Comparison of ENCODE assay signal across 8 mouse cellular contexts in the genomic region with DNA sequence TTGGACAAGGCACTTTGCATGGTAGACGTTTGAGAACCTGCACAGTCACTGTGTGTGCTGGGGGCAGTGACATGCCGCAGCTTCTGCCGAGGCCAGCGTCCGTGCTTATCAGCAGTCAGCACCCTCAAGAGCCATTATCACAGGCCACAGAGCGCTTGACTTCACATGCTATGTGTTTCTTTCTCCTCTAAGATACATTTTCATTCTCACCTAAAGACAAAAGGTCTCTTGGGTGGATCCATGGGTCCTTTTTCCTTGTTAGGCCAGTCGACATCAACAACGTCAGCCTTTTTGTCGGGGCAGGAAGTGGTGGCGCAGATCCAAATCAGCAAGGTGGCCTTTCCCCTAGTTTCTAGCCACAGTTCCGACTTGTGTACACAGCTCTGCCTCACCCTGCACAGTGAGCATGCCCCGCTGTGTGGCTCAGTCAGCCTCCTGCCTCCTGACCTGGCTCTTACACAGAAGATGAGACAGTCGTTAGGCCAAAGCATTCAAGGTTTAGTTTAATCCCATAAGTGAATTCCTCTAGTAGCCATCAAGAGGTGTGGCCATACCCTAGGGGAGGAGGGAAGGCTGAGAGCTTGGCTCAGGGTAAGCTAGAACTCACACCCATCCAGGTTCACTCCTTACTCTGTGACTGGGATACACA.
DNase-seq lines count a peak whose midpoint lies in the region; ATAC-seq and TF ChIP-seq lines count a peak whose summit lies in the region.

No protein-coding gene starts in this region.

- H3K4me1 ChIP-seq in forebrain, embryonic 12.5 days: peaks cover 3% of the 10 kb centered on the region; the same call in 1 of the 2 replicates
- no peaks in the 10 kb centered on the region for H3K4me1 ChIP-seq in forebrain, embryonic 14.5 days (ENCODE audit: control insufficient read depth, insufficient read depth, low read length)
- H3K4me1 ChIP-seq in liver, postnatal 0 days (ENCODE audit: insufficient read depth): peaks cover 38% of the 10 kb centered on the region

- DNase-seq in forebrain, embryonic 14.5 days (ENCODE audit: low spot score): no peak
- peak; percentile 42 for DNase-seq in ZHBTc4 (ENCODE audit: low read depth, low spot score)
- peak; percentile 82 to 85 for DNase-seq in heart, adult 18-20 months
- peak; percentile 43 to 59 for DNase-seq in kidney, adult 8-10 months
- peak; percentile 86 for DNase-seq in liver, postnatal 0 days
- peak; percentile 12 for DNase-seq in right cerebral cortex, postnatal 4 days
- peak; percentile 87 for DNase-seq in yolk sac, embryonic 10.5 days (ENCODE audit: low spot score)

- TF ChIP-seq EP300 in liver, postnatal 0 days (IDR thresholded peaks at IDR 0.05; ENCODE audit: low read depth): peak; percentile 97

- TF ChIP-seq CTCF in liver, postnatal 0 days (IDR thresholded peaks at IDR 0.05; ENCODE audit: low read depth): 0 out of 2 replicates have a peak, but pooled peaks have one; percentile 12

- ATAC-seq in forebrain, embryonic 12.5 days (ENCODE audit: low FRiP score): no peak
- ATAC-seq in forebrain, embryonic 14.5 days: no peak
- peak; percentile 94 for ATAC-seq in liver, postnatal 0 days

- no peaks in the 10 kb centered on the region for H3K27me3 ChIP-seq in forebrain, embryonic 12.5 days
- H3K27me3 ChIP-seq in forebrain, embryonic 14.5 days (replicated peaks; ENCODE audit: control insufficient read depth, insufficient read depth, low read length): no peaks in the 10 kb centered on the region
- H3K27me3 ChIP-seq in liver, postnatal 0 days (ENCODE audit: insufficient read depth, low read length): no peaks in the 10 kb centered on the region

- H3K27ac ChIP-seq in forebrain, embryonic 12.5 days: 0 out of 2 replicates have a peak overlapping the region, but pooled peaks have one; percentile 36
- no peak overlapping the region for H3K27ac ChIP-seq in forebrain, embryonic 14.5 days (ENCODE audit: low read depth, low read length)
- H3K27ac ChIP-seq in liver, postnatal 0 days (ENCODE audit: low read depth): peak overlapping the region; percentile 97

- H3K9me3 ChIP-seq in forebrain, embryonic 12.5 days: no peaks in the 10 kb centered on the region; the same call in 1 of the 2 replicates
- H3K9me3 ChIP-seq in forebrain, embryonic 14.5 days (replicated peaks; ENCODE audit: control insufficient read depth, low read length): no peaks in the 10 kb centered on the region
- H3K9me3 ChIP-seq in liver, postnatal 0 days (ENCODE audit: low read length): no peaks in the 10 kb centered on the region

- WGBS in forebrain, embryonic 12.5 days: 82% methylated on average over 13 of the region's 13 CpGs
- 78% methylated on average over 13 of the region's 13 CpGs for WGBS in forebrain, embryonic 14.5 days
- WGBS in liver, postnatal 0 days (ENCODE audit: insufficient replicate concordance): 13% methylated on average over 13 of the region's 13 CpGs

- H3K36me3 ChIP-seq in forebrain, embryonic 12.5 days (replicated peaks): no peaks in the 10 kb centered on the region
- no peaks in the 10 kb centered on the region for H3K36me3 ChIP-seq in forebrain, embryonic 14.5 days (ENCODE audit: control insufficient read depth, insufficient read depth, low read length)
- H3K36me3 ChIP-seq in liver, postnatal 0 days (replicated peaks; ENCODE audit: insufficient read depth, low read length): no peaks in the 10 kb centered on the region

- H3K9ac ChIP-seq in forebrain, embryonic 12.5 days: no peak overlapping the region
- no peak overlapping the region for H3K9ac ChIP-seq in forebrain, embryonic 14.5 days (ENCODE audit: low read length)
- H3K9ac ChIP-seq in liver, postnatal 0 days (replicated peaks): peak overlapping the region; percentile 57

- no peak overlapping the region for H3K4me3 ChIP-seq in forebrain, embryonic 12.5 days (replicated peaks)
- H3K4me3 ChIP-seq in forebrain, embryonic 14.5 days (ENCODE audit: low read depth, low read length): no peak overlapping the region
- H3K4me3 ChIP-seq in liver, postnatal 0 days (ENCODE audit: low read depth, low read length): 0 out of 2 replicates have a peak overlapping the region, but pooled peaks have one; percentile 3

- no peak overlapping the region for H3K4me2 ChIP-seq in forebrain, embryonic 12.5 days
- no peak overlapping the region for H3K4me2 ChIP-seq in forebrain, embryonic 14.5 days (ENCODE audit: low read length)
- H3K4me2 ChIP-seq in liver, postnatal 0 days (ENCODE audit: low read depth, low read length): peak overlapping the region; percentile 52
